Mouse (Mus musculus) kidney, postnatal 10 days (tissue): ENCODE data around the gene Cep68.

Experiments used
- DNase-seq: peaks from one replicate; pipeline ENCODE4 v3.0.0; 2021; ENCODE audit warnings: mixed read lengths

The Cep68 gene

DNA sequence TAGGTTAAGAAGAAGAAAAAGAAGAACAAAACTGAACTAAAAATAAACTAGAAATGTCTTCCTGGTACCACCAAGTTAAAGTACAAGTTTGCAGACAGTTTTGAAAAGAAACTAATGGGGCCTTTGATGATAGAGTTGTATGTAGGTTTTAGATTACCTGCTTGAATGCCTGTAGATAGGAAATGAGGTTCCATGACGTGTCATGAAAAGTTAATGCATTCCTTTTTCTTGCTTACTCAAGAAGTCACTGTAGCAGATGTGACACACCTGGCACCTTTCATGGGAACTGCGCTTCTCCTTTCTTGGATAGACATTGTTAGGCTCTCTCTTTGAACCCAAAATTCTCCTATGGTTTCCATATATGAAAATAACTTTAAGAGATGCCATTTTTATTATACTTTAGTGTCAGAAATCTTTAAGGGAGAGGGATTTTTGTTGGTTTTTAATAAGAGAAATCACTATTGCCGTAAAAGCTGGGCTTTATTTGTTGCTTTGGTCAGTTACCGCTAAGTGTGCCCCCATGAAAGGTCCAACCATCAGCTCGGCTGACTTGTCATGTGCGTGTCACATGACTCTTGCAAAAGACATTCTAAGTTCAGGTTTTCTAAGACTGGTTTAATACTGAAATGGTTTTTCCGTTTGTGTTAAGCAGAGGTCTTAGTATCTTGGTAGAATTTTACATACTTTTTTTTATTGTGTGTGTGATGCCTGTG lies 46.8 kb downstream of the Cep68 start:
- peak; percentile 37 for DNase-seq

DNA sequence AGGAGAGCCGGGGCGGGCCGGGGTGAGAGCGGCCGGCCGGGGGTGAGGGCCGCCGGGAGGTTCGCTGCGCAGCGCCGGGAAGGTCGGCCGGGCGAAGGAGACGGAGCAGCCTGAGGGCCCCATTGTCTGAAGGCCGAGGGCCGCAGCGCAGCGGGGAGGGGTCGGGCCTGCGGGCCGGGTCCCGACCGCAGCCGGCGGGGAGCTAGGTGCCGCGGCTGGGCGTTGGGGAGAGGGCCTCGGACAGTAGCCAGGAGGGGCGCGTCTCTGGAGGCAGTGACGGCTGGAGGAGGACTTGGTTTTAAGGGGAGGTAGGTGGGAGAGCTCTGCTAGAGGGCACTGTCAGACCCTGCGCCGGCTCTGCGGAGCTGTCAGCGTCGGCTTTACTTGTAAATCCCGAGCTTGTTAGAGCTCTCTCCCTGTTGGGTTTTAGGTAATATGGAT lies 47.5 kb downstream of the Cep68 start:
- peak; percentile 77 for DNase-seq

DNA sequence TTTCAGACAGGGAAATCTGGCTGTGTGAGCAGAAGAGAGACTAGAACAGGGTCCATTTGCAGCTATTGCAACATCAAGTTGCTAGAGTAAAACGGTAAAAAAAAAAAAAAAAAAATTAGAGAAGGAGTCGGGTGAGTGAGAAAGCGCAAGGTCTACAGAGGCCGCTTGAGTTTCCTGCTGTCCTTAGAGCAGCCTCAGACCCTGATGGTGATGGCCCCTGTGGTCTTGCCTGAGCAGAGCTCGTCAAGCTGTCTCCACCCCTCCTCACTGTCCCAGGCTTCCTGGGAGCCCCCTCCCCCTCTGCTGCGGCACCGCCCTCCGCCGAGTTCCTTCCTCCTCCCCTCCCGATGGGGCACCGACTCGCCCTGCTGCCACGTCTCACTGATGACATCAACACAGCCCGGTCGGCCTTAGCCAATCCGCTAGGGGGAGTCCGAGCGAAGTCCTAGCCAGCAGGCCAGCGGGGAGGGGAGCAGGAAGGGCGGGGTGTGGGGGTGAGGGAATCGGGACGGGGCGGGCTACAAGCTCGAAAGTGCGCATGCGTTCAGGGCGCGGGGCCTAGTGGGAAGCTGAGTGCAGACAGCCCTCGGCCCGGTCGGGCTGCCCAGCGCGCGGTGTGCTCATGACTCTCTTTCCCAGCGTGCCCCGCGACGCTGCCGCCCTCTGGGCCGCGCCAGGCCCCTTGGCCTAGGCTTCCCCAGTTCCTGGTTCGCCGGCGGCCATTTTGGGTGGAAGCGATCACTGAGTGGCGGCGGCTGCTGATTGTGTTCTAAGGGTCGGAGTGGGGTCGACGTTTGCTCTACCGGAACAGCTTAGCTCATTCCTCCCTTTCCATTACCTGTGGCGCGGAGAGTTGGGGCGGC lies 48.3 kb downstream of the Cep68 start, which contains the start of gene Rab1a:
TSS of gene Rab1a (plus strand) at position 720 of the 863 bp plus-strand sequence.
- peak; percentile 100 for DNase-seq

DNA sequence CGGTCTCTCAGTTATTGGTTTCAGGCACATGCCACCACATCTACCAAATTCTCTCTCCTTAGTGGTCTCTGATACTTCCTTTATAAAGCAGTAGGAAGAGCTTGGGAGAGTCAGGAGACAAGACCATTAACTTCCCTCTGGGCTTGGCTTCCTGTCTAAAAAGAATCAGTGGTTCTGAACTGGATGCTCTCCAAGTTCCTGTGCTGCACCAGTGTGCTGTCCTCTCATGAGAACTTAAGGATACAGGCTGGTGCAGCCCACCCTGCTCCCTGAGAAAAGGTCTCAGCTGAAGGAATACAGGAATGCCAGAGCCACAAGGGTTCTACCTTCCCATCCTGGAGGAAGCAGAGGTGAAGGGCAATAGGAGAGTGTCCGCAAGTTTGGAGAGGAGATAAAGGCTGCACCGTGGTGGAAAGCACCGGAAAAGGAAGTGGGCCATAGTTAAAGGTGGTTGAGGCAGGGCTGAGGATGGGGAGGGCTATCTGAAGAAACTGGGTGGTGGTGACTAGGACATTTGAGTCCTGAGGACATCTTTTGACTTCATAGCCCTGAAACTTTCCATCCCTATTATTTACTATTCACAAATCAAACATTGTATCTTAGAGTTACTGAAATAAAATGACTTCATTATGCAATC lies 56.0 kb downstream of the Cep68 start:
- peak; percentile 29 for DNase-seq

DNA sequence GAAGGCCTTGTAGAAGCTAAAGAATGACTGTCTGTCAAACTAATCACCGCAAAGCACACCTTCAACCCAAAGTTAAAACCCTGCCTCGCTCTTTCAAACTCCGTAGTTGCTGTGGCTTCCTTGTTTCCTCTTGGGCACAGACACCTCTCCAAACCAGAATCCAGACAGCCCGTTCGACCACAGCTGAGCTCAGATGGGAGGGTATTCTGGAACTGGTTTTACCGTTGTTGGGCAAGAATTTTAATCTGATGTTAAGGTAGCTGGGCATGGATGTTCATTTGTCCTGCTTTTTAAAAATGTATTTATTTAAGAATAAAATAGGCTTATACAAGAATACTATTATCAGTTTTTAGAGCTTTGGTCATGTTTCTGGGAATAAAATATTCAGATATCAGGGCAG lies 62.0 kb downstream of the Cep68 start:
- no peak for DNase-seq
